Mouse (Mus musculus) splenic B cell, adult 2 months (primary cell): ENCODE data around the gene Prlh.

ENCODE experiments used
- DNase-seq: peaks from one replicate; pipeline ENCODE4 v3.0.0-alpha.2; 2011; ENCODE audit warnings: low read depth, low spot score
- H3K27me3 ChIP-seq: 2 replicates; pipeline ENCODE4 v1.6.1; 2012; ENCODE audit warnings: mild to moderate bottlenecking, low read length, moderate library complexity, mixed read lengths; ENCODE audit not compliant: control insufficient read depth, poor library complexity, insufficient read depth, severe bottlenecking
- H3K36me3 ChIP-seq: 2 replicates; pipeline ENCODE4 v1.6.1; 2012; ENCODE audit warnings: mild to moderate bottlenecking, low read length, moderate library complexity, mixed read lengths; ENCODE audit not compliant: control insufficient read depth, poor library complexity, insufficient read depth, severe bottlenecking

The Prlh gene

GRCm38 (mm10) chr1:90928575-90928934 is 24.4 kb upstream of the Prlh start:
- no peaks in the 10 kb centered on the region for H3K36me3 ChIP-seq
- DNase-seq: peak; percentile 56
- no peaks in the 10 kb centered on the region for H3K27me3 ChIP-seq

GRCm38 (mm10) chr1:90933001-90933400 is 19.9 kb upstream of the Prlh start:
- DNase-seq: no peak
- Histone ChIP-seq H3K27me3 (no peaks in the 10 kb centered on the region), H3K36me3 (no peaks in the 10 kb centered on the region)

- no peak for DNase-seq
- H3K36me3 ChIP-seq: no peaks in the 10 kb centered on the region
- no peaks in the 10 kb centered on the region for H3K27me3 ChIP-seq
Measured at GRCm38 (mm10) chr1:90936990-90937389, 15.9 kb upstream of the Prlh start.

- DNase-seq: no peak
- H3K27me3 ChIP-seq: no peaks in the 10 kb centered on the region
- H3K36me3 ChIP-seq: no peaks in the 10 kb centered on the region
Measured at GRCm38 (mm10) chr1:90939980-90940379, 12.9 kb upstream of the Prlh start.

GRCm38 (mm10) chr1:90945171-90945570 is 7.7 kb upstream of the Prlh start:
- Histone ChIP-seq H3K36me3 (no peaks in the 10 kb centered on the region), H3K27me3 (no peaks in the 10 kb centered on the region; the same call in 1 of the 2 replicates)
- peak; percentile 2 for DNase-seq

- no peak for DNase-seq
- H3K36me3 ChIP-seq: no peaks in the 10 kb centered on the region
- no peaks in the 10 kb centered on the region; the same call in 1 of the 2 replicates for H3K27me3 ChIP-seq
Measured at GRCm38 (mm10) chr1:90947252-90947651, 5.7 kb upstream of the Prlh start.

- H3K36me3 ChIP-seq: no peaks in the 10 kb centered on the region
- no peaks in the 10 kb centered on the region; the same call in 1 of the 2 replicates for H3K27me3 ChIP-seq
- DNase-seq: no peak
Measured at GRCm38 (mm10) chr1:90949309-90949708, 3.6 kb upstream of the Prlh start.

- H3K27me3 ChIP-seq: no peaks in the 10 kb centered on the region; the same call in 1 of the 2 replicates
- DNase-seq: no peak
- no peaks in the 10 kb centered on the region for H3K36me3 ChIP-seq
Measured at GRCm38 (mm10) chr1:90951670-90952069, 1.2 kb upstream of the Prlh start.

GRCm38 (mm10) chr1:90953688-90954087 is 780 bp downstream of the Prlh start:
- DNase-seq: no peak
- Histone ChIP-seq H3K27me3 (no peaks in the 10 kb centered on the region; the same call in 1 of the 2 replicates), H3K36me3 (no peaks in the 10 kb centered on the region)

- Histone ChIP-seq H3K36me3 (no peaks in the 10 kb centered on the region), H3K27me3 (no peaks in the 10 kb centered on the region)
- DNase-seq: peak; percentile 59
Measured at GRCm38 (mm10) chr1:90956245-90957096, 3.6 kb downstream of the Prlh start.

GRCm38 (mm10) chr1:90962526-90962925 is 9.6 kb downstream of the Prlh start:
- no peaks in the 10 kb centered on the region for H3K36me3 ChIP-seq
- no peak for DNase-seq
- no peaks in the 10 kb centered on the region for H3K27me3 ChIP-seq

- Histone ChIP-seq H3K36me3 (no peaks in the 10 kb centered on the region), H3K27me3 (no peaks in the 10 kb centered on the region)
- no peak for DNase-seq
Measured at GRCm38 (mm10) chr1:90962994-90963393, 10.1 kb downstream of the Prlh start.

GRCm38 (mm10) chr1:90967583-90967982 is 14.7 kb downstream of the Prlh start:
- no peak for DNase-seq

GRCm38 (mm10) chr1:90968649-90969048 is 15.7 kb downstream of the Prlh start:
- no peaks in the 10 kb centered on the region for H3K36me3 ChIP-seq
- no peaks in the 10 kb centered on the region for H3K27me3 ChIP-seq
- DNase-seq: no peak

More at GRCm38 (mm10) chr1:90967583-90967982, 14.7 kb downstream of the Prlh start:
- no peaks in the 10 kb centered on the region for H3K27me3 ChIP-seq
- H3K36me3 ChIP-seq: no peaks in the 10 kb centered on the region

- Histone ChIP-seq H3K27me3 (no peaks in the 10 kb centered on the region), H3K36me3 (no peaks in the 10 kb centered on the region)
- no peak for DNase-seq
Measured at GRCm38 (mm10) chr1:90969347-90969784, 16.5 kb downstream of the Prlh start, which contains the start of gene Rab17. TSS of gene Rab17 (minus strand) at chr1:90969661.
